Mouse (Mus musculus): ENCODE measurements around the gene Sult1b1.
"Not testable (repeated sequence)": the region's sequence is repeated elsewhere in the genome, so short reads cannot be mapped to it uniquely, and the experiment has no call there.

Sult1b1 gene

DNA sequence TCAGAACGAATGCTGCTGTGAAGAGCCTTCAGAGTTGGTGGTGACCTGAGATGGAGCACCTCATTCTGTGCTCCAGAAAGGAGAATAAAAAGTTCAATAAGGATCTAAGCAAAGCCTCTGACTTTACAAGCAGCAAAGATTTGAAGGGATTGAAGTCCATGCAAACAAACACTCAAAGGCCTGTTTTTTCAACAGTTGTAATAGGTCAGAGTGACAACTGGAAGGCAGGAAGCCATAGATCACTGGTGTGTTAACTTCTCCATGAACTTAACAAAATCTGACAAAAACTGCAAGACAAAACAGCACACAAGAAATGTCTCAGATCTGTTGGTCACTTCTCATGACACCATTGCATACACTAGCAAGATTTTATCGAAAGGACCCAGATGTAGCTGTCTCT lies at the start of gene Sult1b1:
Gene Sult1b1, minus strand, starts transcription at position 85 of the 400 bp plus-strand sequence.
- DNase-seq (ENCODE audit: low spot score): no peak

DNA sequence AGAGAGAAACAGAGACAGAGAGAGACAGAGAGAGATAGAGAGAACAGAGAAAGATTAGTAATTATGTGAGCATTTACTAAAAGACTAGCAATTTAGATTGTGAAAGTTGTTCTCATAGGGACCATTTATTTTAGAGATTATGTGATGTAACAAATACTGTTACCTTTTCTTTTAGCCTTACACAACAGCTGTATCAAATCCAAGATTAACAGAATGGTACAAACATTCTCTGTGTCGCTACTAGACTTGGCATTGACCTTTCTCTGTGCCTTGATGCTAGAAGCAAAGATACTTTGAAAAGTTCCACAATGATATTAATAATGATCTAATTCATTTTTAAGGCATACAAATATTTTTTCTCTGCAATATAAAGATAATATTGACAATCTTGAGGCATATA lies 42.4 kb upstream of the Sult1b1 start:
- DNase-seq (ENCODE audit: low spot score): no peak

DNA sequence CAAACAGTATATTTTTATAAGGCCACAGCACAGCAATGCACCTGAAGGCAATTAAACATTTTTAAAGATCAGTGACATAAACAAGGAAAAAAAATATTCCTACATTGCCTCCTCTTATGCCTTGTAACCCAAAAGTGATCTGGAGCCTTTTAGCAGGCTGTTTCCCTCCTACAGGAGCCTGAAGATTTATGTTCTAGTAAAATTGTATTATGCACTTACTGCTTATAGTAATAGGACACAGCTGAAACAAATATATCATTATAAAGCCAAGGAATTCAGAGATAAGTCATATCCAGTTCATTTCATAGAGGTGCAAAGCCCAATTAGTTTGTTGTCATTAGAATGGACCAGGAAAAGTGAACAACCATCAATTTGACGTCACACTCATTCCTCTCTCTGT lies 36.2 kb upstream of the Sult1b1 start:
- DNase-seq (ENCODE audit: low spot score): no peak

DNA sequence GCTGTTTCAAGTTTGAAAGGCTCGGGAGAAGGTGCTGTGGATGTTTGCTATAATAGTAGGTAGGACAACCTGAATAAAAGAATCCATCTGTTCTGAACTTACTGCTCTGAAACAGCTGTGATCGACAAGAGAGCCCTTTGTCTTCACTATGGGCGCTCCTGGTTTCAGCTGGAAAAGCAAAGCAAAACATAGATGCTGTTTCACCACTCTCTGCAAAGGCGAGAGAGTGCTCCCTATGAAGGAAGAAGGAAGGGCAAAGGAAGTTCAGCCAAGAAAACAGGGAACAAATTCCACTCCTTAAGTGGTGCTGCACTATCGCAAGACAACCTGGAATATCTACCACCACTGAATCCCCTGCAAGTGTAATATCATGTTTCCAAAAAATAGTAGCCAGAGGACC lies 35.5 kb upstream of the Sult1b1 start:
- DNase-seq (ENCODE audit: low spot score): no peak

DNA sequence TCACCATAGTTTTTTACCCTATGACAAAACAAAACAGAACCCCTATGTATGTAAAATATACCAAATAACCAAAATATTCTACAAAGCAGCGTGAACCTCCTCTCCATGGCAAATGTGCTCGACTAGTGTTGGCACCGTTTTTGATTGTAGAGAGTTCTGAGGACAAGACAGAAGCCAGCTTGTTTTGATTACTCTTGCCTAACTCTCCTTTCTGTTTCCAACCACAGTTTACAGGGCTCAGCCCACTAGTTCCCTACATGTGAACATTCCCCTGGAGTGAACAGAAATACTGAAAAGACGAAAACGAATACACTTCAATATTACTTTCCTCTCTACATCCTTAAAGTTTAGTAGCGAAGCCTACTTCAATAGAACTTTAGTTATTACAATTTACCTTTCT lies 34.8 kb upstream of the Sult1b1 start:
- no peak for DNase-seq (ENCODE audit: low spot score)

DNA sequence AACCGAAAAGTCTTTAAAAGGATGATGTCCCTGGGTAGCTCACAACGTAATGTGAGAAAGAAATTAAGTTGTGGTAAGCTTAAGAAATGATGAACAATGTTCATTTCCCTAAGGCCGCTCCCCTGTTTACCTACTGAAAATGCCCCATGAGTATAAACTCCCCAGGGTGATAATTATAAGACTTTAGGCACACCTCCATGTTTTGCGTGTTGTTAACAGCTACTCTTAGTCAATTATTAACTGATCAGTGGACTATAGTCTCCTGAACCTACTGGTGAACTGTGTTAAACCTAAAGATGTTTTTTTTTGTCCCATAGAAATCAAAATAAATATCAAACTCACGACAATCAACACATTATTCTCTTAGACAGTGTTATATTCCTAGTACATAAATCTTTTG lies 30.9 kb upstream of the Sult1b1 start, which contains the start of gene Sult1d1:
Gene Sult1d1, minus strand, starts transcription at position 183 of the 400 bp plus-strand sequence.
- no peak for DNase-seq (ENCODE audit: low spot score)

DNA sequence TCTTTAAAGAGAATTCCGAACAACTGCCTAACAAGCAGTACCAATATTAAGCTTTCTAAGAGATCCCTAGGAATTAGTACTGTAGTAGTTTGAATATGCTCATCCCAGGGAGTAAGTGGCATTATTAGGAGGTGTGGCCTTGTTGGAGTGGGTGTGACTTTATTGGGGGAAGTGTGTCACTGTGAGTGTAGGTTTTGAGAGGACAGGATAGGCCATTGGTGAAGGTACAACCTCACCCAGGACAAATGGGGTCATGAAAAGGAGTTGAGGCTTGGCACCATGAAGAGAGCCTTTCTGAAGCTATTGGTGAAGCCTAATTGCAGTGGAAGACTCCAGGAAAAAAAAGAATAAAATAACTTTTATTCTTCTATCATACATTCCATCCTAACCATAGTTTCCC lies 29.3 kb upstream of the Sult1b1 start:
- no peak for DNase-seq (ENCODE audit: low spot score)

DNA sequence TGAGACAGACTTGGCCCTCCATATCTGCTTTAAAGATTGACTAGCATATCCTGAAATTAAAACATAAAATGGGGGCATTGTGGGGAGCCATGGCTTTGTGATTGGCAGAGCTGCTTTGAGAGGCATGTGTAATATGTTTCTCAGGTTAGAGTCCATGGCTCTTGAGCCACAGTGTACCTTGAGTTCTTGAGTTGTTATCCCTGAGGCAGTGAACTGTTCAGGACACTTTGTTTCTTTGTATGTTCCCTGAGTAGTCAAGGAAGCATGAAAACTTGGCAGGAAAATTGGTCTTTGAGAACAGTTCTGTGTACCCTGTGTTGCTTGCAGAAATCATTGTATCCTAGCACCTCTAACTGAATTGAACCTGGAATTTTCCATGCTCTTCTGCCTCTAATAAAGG lies 25.0 kb upstream of the Sult1b1 start:
- DNase-seq (ENCODE audit: low spot score): no peak

DNA sequence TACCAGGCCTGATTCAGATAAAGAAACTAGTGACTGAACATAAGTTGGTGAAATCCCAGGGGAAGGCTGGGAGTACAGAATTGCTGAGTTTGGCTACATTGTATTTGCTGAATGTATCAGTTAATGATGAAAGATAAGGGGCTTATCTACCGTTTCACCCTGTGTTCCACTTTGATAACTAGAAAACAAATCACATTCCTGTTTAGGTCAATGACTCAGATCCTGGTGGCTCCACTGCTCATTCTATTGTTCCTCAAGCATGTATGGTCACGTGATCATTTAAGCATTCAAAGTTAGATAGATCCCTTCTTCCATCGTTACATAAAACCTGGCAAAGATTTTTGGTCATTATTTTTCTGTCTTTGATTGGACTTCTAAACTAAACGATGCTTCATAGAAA lies 24.5 kb upstream of the Sult1b1 start:
- no peak for DNase-seq (ENCODE audit: low spot score)

DNA sequence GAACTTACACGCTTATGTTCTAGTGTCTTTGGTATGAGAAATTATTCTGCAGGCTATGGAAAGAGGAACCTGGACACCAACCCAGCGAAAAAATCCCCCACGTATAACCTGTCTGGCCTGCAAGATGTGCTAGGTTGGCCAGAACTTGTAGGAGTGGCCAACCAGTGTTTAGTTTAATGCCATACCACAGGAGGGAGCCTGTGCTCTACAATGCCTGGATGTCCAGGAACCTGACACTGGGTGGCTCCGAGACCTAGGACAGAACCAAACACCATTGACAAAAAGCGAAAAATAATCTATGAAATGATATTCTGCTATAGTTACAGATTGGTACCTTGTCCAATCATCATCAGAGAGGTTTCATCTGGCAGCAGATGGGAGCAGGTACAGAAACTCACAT lies 22.1 kb upstream of the Sult1b1 start:
- no peak for DNase-seq (ENCODE audit: low spot score)

DNA sequence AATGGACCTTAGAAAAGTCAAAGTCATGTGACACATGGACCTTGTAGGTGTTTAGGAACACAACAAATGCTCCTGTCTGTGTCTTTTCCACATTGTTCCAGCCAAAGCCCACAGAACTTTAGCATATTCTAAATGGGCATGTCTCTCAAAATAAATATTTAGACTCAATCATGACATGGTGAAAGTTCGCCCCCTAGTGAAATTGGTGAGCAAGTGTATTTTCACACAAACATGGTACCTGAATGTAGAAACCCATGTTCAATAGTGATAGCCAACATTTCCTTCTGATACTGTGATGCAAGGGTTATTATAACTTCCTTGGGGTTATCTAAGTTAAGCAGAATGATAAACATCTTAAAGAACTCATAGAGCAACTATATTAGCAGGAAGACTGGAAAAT lies 12.9 kb upstream of the Sult1b1 start:
- DNase-seq (ENCODE audit: low spot score): no peak

DNA sequence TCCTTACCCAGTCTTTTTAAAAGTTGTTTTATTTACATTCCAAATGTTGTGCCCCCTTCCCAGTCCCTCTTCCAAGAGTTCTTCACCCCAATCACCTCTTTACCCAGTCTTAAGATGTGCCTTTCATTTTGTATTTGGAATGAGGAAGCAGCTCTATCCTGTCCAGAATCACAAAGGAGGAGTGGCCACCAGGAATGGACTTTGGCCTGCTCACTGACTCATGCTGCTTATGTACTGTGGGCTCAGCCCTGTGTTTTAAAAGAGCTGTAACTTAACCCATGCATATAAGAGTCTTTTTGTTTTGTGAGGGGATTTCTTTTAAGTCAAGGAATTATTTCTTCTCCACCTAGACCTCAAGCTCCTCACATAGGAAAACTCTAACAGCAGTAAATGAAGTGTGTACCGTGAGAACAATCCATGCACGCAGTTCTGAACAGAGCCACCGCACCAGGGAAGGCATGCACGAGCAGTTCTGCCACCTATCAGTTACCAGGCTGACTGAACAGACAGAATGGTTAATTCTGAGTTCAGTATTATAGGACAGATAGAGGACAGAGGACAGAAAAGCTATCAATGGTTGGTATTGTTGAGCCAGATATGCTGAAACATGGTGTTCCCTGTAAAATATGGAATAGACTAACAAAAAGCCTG lies 1.9 kb downstream of the Sult1b1 start:
- DNase-seq (ENCODE audit: low spot score): no peak

DNA sequence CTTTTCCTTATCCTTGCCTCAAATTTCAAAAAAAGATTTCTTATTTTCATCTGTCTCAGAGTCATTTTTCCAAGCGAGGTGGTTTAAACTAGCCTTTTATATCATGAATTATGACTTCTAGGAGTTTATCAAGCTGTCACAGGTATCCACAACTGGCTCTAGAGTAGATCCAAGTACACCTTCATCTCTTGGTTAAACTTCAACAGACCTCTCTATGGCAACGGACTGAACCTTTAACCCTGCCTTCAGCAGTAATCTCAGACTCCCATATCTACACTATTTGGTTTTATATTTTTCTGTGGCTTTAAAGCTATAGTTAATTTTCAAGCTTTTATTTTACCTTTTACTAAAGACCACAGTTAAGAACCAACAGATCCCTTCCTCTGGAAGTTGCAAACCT lies 5.7 kb downstream of the Sult1b1 start:
- no peak for DNase-seq (ENCODE audit: low spot score)

DNA sequence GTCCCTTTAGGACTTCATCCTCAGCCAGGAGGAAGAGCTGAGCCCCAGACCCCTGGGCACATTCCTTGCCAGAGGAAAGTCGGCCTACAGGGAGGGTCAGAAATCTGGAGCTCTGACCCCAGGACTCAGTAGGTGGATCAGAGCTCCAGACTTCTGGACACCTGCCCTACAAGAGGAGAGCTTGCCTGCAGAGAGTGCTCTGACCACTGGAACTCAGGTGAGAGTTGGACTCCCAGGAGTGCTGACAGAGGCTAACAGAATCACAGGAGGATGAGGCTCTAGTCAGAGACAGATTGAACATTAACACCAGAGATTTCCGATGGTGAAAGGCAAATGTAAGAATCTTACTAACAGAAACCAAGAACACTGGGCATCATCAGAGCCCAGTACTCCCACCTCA lies 14.4 kb downstream of the Sult1b1 start:
- not testable (repeated sequence) for DNase-seq (ENCODE audit: low spot score)

DNA sequence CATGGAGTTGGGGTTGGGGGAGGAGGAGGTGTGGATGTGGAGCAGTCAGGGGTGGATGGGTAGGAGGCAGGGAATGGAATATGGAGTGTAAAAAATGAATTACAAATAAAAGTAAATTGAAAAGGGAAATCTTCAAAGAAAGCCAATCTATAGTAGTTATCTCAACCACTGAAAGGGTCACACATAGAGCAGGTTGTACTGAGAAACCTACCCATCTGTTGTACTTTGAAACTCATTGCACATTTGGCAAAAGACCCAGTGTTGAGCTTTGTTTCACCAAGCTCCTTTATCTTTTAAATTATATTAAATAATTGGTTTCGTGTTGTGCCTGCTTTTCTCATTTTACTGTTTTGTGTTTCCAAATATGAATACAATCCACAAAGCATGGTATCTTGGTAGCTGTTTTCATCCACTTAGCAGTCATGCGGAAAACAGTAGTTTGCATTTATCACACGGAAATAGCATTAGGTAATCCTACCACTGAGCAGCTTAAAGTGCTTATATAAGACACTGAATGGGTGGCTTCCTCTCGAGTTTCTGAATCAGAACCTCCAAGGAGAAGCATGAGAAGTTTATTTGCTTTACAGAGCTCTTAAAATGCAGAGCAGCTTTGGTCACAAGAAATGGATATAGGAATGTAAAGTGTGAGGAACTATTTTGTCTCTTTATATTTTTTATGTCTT lies 32.1 kb downstream of the Sult1b1 start:
- DNase-seq (ENCODE audit: low spot score): no peak

DNA sequence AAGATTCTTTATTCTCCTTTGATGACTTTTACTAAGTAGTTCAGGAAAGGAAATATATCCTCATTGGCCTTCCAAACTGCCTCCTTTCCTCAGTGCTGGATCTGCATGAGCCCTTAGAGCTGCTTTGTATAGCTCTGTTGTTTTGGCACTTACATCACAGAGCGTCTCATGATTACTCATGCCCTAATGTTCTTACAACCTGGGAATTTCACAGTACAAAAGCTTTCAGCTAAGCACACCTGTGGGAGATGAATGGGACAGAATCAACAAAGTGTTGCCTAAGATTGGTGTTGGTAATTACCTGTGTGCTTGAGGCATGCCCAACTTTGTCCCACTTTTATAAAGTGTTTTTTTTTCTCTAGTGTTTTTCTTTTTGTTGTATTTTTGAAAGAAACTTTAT lies 35.3 kb downstream of the Sult1b1 start:
- DNase-seq (ENCODE audit: low spot score): no peak

DNA sequence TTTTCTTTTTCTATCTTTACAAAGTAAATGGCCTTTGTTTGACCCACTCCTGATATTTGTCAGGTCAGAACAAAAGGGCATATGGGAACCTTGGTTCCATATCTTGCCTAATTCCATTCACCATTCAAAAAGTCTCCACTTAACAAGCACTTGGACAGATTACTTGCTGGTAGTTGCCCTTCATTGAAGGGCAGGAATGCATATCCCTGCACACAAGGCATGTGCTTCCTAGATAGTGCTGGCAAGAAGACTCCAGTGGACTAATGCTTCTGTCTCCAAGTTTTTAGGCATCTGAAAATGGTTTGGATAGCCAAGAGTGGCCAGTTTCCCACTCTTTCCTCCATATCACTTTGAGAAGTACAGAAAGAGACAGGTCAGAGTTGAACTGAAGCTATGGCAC lies 38.7 kb downstream of the Sult1b1 start:
- no peak for DNase-seq (ENCODE audit: low spot score)

DNA sequence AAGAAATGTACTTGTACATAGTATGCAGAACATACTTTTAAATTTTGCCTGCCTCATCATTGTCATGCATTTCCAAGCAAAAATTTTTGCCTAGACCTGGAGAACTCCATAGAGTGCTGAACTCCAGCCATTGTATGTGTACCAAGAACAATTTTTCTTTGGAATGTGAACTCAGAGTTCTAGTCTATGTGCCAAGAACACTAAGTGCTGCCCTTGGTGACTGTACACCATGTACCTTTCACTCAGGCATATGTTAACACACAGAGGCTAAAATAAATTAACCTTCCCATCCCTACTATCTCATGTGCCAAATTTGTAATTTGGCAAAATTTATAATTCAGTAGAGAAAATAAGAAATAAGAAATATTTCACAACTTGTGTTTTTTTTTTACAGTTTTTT lies 39.1 kb downstream of the Sult1b1 start:
- DNase-seq (ENCODE audit: low spot score): no peak

DNA sequence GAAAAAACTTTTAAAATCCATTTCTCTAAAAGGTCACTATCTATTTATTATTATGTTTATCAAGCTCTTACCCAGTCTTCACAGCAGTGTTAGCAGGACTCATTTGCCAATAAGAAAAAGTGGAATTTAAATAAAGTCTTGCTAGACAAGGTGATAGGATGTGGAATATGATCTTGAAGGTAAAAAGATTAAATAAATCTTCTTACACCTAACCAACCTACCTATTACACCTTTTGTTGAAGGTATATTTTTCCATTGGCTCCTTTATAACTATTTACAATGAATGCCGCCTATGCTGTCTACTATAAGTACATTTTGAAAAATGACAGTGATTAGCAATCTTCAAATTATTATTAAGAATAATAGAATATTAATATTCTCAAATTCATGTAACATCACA lies 47.2 kb downstream of the Sult1b1 start, which contains the start of gene Ugt2a1:
Gene Ugt2a1, minus strand, starts transcription at position 101 of the 400 bp plus-strand sequence.
- no peak for DNase-seq (ENCODE audit: low spot score)

DNA sequence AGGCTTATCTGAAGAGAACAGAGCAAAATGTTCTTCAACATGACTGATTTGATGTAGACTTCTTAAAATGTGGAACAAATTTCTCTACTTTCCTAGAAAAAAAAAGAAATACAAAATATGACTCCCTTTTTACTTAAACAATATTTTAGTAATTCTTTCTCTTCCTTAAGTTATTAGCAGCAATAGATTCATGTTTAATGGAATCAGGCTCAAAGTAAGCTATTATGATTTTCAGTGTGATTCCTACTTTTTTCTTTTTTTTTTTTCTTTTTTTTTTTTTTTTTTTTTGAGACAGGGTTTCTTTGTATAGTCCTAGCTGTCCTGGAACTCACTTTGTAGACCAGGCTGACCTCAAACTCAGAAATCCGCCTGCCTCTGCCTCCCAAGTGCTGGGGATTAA lies 51.3 kb downstream of the Sult1b1 start, which contains the start of gene Gm43638:
Gene Gm43638, minus strand, starts transcription at position 101 of the 400 bp plus-strand sequence.
- DNase-seq (ENCODE audit: low spot score): not testable (repeated sequence)

DNA sequence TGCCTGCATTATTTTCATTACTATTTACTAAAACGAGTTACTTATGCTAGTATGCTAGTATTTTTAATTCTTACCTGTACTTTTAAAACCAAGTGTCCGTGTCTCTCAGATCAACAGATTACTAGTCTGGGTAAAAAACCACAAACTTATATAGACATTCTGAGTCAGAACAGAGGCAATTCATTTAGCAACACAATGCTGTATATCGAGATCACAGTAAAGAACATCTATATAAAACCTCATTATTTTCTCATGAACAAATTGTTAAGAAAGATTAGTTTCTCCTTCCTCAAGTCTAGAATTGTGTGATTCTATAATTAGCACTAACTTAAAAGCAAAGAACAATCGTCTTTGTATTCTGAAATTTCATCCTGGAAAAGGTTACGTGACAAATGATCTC lies 55.8 kb downstream of the Sult1b1 start, which contains the start of gene Ugt2a2:
Gene Ugt2a2, minus strand, starts transcription at position 101 of the 400 bp plus-strand sequence.
- DNase-seq (ENCODE audit: low spot score): no peak

Measured in ovary, postnatal 14 days (tissue).